Mouse (Mus musculus): Measurements from ENCODE around the gene Acer1.

- TF ChIP-seq CTCF (IDR thresholded peaks at IDR 0.05; ENCODE audit: control insufficient read depth, insufficient read depth, low read length) (no peak), POLR2A (IDR thresholded peaks at IDR 0.05; ENCODE audit: borderline replicate concordance, control insufficient read depth, low read depth, low read length) (no peak)
Measured at GRCm38 (mm10) chr17:56985656-56986055, 3.7 kb upstream of the Acer1 start.
